Comparison of ENCODE assay signal across 21 mouse cellular contexts in genomic region chr14:89142994-89143686, GRCm38 (mm10).
A peak's percentile ranks its signal among the peaks of the same experiment; 100 is the strongest.
DNase-seq lines count a peak whose midpoint lies in the region; ATAC-seq and TF ChIP-seq lines count a peak whose summit lies in the region.
"Had no signal": no experiment of that assay in that cellular context is flagged by ENCODE, and none has a peak within 500 bp of the region (broad histone marks: within the 10 kb centered on the region; RNA-seq: fewer than 3 reads in every experiment).

No protein-coding gene starts in this region.

- H3K9me3 ChIP-seq in hindbrain, postnatal 0 days (ENCODE audit: low read length) = no peaks in the 10 kb centered on the region
- no peaks in the 10 kb centered on the region for H3K9me3 ChIP-seq in hindbrain, embryonic 14.5 days (ENCODE audit: control insufficient read depth, low read length)
- H3K9me3 ChIP-seq in forebrain, embryonic 11.5 days (ENCODE audit: control insufficient read depth, low read length) = no peaks in the 10 kb centered on the region; the same call in 1 of the 2 replicates
- H3K9me3 ChIP-seq: embryonic facial prominence, embryonic 13.5 days; limb, embryonic 10.5 days had no signal

- intact Hi-C loops in left cerebral cortex, postnatal 14 days (cut with DNase I) = no loop called here

- DNase-seq in hindbrain, postnatal 0 days (ENCODE audit: low spot score) = peak; percentile 3
- no peak for DNase-seq in hindbrain, embryonic 14.5 days (ENCODE audit: low spot score)
- peak; percentile 94 for DNase-seq in brain, embryonic 14.5 days (ENCODE audit: low read depth)
- DNase-seq in forebrain, embryonic 11.5 days (ENCODE audit: low spot score) = peak; percentile 55
- DNase-seq in retina, embryonic 14.5 days (ENCODE audit: low spot score) = peak; percentile 80
- DNase-seq in left cerebral cortex, adult 8-10 months (ENCODE audit: low spot score in 2 of 2) = no peak
- no peak for DNase-seq in left cerebral cortex, postnatal 14 days (ENCODE audit: low spot score in 2 of 2)
- DNase-seq: cerebellum, postnatal 10 days; heart, adult 18-20 months; heart, postnatal 4 days; layer of hippocampus, postnatal 36 days; lung, adult 2 months; right cerebral cortex, adult 18-20 months; thymus, adult 2 months had no signal

- no peaks in the 10 kb centered on the region for H3K36me3 ChIP-seq in hindbrain, postnatal 0 days (ENCODE audit: insufficient read depth, low read length)
- no peaks in the 10 kb centered on the region for H3K36me3 ChIP-seq in hindbrain, embryonic 14.5 days (replicated peaks; ENCODE audit: control insufficient read depth, insufficient read depth)
- no peaks in the 10 kb centered on the region for H3K36me3 ChIP-seq in forebrain, embryonic 11.5 days (ENCODE audit: control insufficient read depth, insufficient read depth, low read length)
- H3K36me3 ChIP-seq: embryonic facial prominence, embryonic 13.5 days; limb, embryonic 10.5 days had no signal

- H3K4me3 ChIP-seq in hindbrain, postnatal 0 days (ENCODE audit: low read length) = no peak overlapping the region
- H3K4me3 ChIP-seq in hindbrain, embryonic 14.5 days (replicated peaks; ENCODE audit: low read length) = no peak overlapping the region
- no peak overlapping the region for H3K4me3 ChIP-seq in forebrain, embryonic 11.5 days (ENCODE audit: low read depth, low read length)
- H3K4me3 ChIP-seq: embryonic facial prominence, embryonic 13.5 days; limb, embryonic 10.5 days had no signal

- no peak overlapping the region for H3K4me2 ChIP-seq in hindbrain, postnatal 0 days (ENCODE audit: low read depth, low read length)
- H3K4me2 ChIP-seq in hindbrain, embryonic 14.5 days (replicated peaks) = no peak overlapping the region
- no peak overlapping the region for H3K4me2 ChIP-seq in forebrain, embryonic 11.5 days (ENCODE audit: low read depth, low read length, severe bottlenecking)
- H3K4me2 ChIP-seq: embryonic facial prominence, embryonic 13.5 days; liver, embryonic 11.5 days had no signal

- H3K27me3 ChIP-seq in hindbrain, postnatal 0 days (ENCODE audit: insufficient read depth, low read length) = no peaks in the 10 kb centered on the region
- no peaks in the 10 kb centered on the region for H3K27me3 ChIP-seq in hindbrain, embryonic 14.5 days (ENCODE audit: control insufficient read depth, insufficient read depth, low read length)
- no peaks in the 10 kb centered on the region for H3K27me3 ChIP-seq in forebrain, embryonic 11.5 days (ENCODE audit: control insufficient read depth, insufficient read depth, low read length)
- H3K27me3 ChIP-seq: embryonic facial prominence, embryonic 13.5 days; Patski had no signal

- H3K4me1 ChIP-seq in hindbrain, postnatal 0 days (ENCODE audit: insufficient read depth, low read length) = no peaks in the 10 kb centered on the region
- no peaks in the 10 kb centered on the region for H3K4me1 ChIP-seq in hindbrain, embryonic 14.5 days (replicated peaks; ENCODE audit: control insufficient read depth, insufficient read depth, low read length)
- no peaks in the 10 kb centered on the region for H3K4me1 ChIP-seq in forebrain, embryonic 11.5 days (replicated peaks; ENCODE audit: control insufficient read depth, insufficient read depth, low read length)
- H3K4me1 ChIP-seq: embryonic facial prominence, embryonic 13.5 days; limb, embryonic 10.5 days had no signal

- no peak for ATAC-seq in hindbrain, postnatal 0 days
- no peak; the same call in 1 of the 2 replicates for ATAC-seq in hindbrain, embryonic 14.5 days (ENCODE audit: low FRiP score)
- peak; percentile 98 for ATAC-seq in forebrain, embryonic 11.5 days (replicated peaks; ENCODE audit: low FRiP score)
- ATAC-seq: activated CD4-positive, CD25-positive, alpha-beta regulatory T cell, adult 4 months; intestine, embryonic 16.5 days; Patski had no signal

- 48% methylated on average over 3 of the region's 3 CpGs for WGBS in hindbrain, postnatal 0 days
- 50% methylated on average over 3 of the region's 3 CpGs for WGBS in hindbrain, embryonic 14.5 days
- 31% methylated on average over 3 of the region's 3 CpGs for WGBS in forebrain, embryonic 11.5 days

- H3K9ac ChIP-seq in hindbrain, postnatal 0 days (replicated peaks; ENCODE audit: low read length) = no peak overlapping the region
- no peak overlapping the region for H3K9ac ChIP-seq in hindbrain, embryonic 14.5 days
- H3K9ac ChIP-seq in forebrain, embryonic 11.5 days (ENCODE audit: low read length) = no peak overlapping the region
- H3K9ac ChIP-seq: embryonic facial prominence, embryonic 13.5 days had no signal

- H3K27ac ChIP-seq in hindbrain, postnatal 0 days = no peak overlapping the region
- no peak overlapping the region for H3K27ac ChIP-seq in hindbrain, embryonic 14.5 days
- no peak overlapping the region for H3K27ac ChIP-seq in forebrain, embryonic 11.5 days (ENCODE audit: low read depth, low read length)
- H3K27ac ChIP-seq: embryonic facial prominence, embryonic 13.5 days; limb, embryonic 10.5 days; macrophage had no signal

- TF ChIP-seq CTCF in hindbrain, postnatal 0 days (IDR thresholded peaks at IDR 0.05; ENCODE audit: low read depth) = no peak
- TF ChIP-seq CTCF in brain, embryonic 14.5 days (IDR thresholded peaks at IDR 0.05; ENCODE audit: borderline replicate concordance, extremely low read depth, insufficient read depth, insufficient read length) = no peak

- TF ChIP-seq POLR2A in brain, embryonic 14.5 days (IDR thresholded peaks at IDR 0.05; ENCODE audit: borderline replicate concordance, extremely low read depth, insufficient read depth, insufficient read length, poor library complexity, severe bottlenecking) = no peak

Comparison
In these comparisons a context has a peak if more than half of its experiments do, and no peak if none do; other contexts are left out.
1. DNase-seq: peak in hindbrain, postnatal 0 days (single experiment), brain, embryonic 14.5 days (single experiment), forebrain, embryonic 11.5 days (single experiment) and retina, embryonic 14.5 days (single experiment); none in hindbrain, embryonic 14.5 days (single experiment), left cerebral cortex, adult 8-10 months (0 of 2) and left cerebral cortex, postnatal 14 days (0 of 2).